Comparison of ENCODE assay signal across 8 mouse cellular contexts in genomic region chr11:120242726-120243530, GRCm38 (mm10). TPM values are rescaled to one million over a fixed set of nuclear protein-coding genes. Genes with fewer than 3 reads are reported as not detected.
DNase-seq lines count a peak whose midpoint lies in the region; ATAC-seq and TF ChIP-seq lines count a peak whose summit lies in the region.

No protein-coding gene starts in this region.

- WGBS in forebrain, embryonic 14.5 days: 34% methylated on average over 22 of the region's 22 CpGs
- 13% methylated on average over 22 of the region's 22 CpGs for WGBS in limb, embryonic 10.5 days
- 55% methylated on average over 22 of the region's 22 CpGs for WGBS in stomach, postnatal 0 days

- no peaks in the 10 kb centered on the region for H3K9me3 ChIP-seq in forebrain, embryonic 14.5 days (replicated peaks; ENCODE audit: control insufficient read depth, low read length)
- H3K9me3 ChIP-seq in limb, embryonic 10.5 days (replicated peaks): no peaks in the 10 kb centered on the region
- H3K9me3 ChIP-seq in stomach, postnatal 0 days (ENCODE audit: control insufficient read depth, low read length): no peaks in the 10 kb centered on the region

- peak overlapping the region; percentile 26; the same call in 1 of the 2 replicates for H3K9ac ChIP-seq in forebrain, embryonic 14.5 days (ENCODE audit: low read length)
- no peak overlapping the region for H3K9ac ChIP-seq in stomach, postnatal 0 days (ENCODE audit: low read length)

- ATAC-seq in forebrain, embryonic 14.5 days: no peak
- no peak for ATAC-seq in stomach, postnatal 0 days (ENCODE audit: low FRiP score, low TSS enrichment)

- no peak overlapping the region; the same call in 1 of the 2 replicates for H3K27ac ChIP-seq in forebrain, embryonic 14.5 days (ENCODE audit: low read depth, low read length)
- peak overlapping the region; percentile 99 for H3K27ac ChIP-seq in limb, embryonic 10.5 days
- peak overlapping the region; percentile 41 for H3K27ac ChIP-seq in stomach, postnatal 0 days (replicated peaks)

- H3K4me1 ChIP-seq in forebrain, embryonic 14.5 days (ENCODE audit: control insufficient read depth, insufficient read depth, low read length): peaks cover 54% of the 10 kb centered on the region
- peaks cover 97% of the 10 kb centered on the region for H3K4me1 ChIP-seq in limb, embryonic 10.5 days
- peaks cover 27% of the 10 kb centered on the region for H3K4me1 ChIP-seq in stomach, postnatal 0 days (replicated peaks; ENCODE audit: control insufficient read depth, insufficient read depth)

- H3K27me3 ChIP-seq in forebrain, embryonic 14.5 days (replicated peaks; ENCODE audit: control insufficient read depth, insufficient read depth, low read length): no peaks in the 10 kb centered on the region
- H3K27me3 ChIP-seq in limb, embryonic 10.5 days (ENCODE audit: low read depth, poor library complexity, severe bottlenecking): no peaks in the 10 kb centered on the region
- H3K27me3 ChIP-seq in stomach, postnatal 0 days (ENCODE audit: control insufficient read depth, insufficient read depth, low read length): no peaks in the 10 kb centered on the region

- TF ChIP-seq CTCF in stomach, postnatal 0 days (IDR thresholded peaks at IDR 0.05; ENCODE audit: low read depth): no peak

- DNase-seq in retina, embryonic 14.5 days (ENCODE audit: low spot score): peak; percentile 25
- DNase-seq in retina, postnatal 1 day: no peak
- DNase-seq in forebrain, embryonic 14.5 days (ENCODE audit: low spot score): no peak
- no peak for DNase-seq in limb, embryonic 10.5 days (ENCODE audit: low spot score)
- no peak for DNase-seq in stomach, postnatal 0 days (ENCODE audit: low spot score)
- DNase-seq in urinary bladder, adult 2 months (ENCODE audit: low spot score): no peak
- DNase-seq in spleen, postnatal 36 days (ENCODE audit: low spot score in 2 of 2): no peak
- DNase-seq in right cerebral cortex, postnatal 36 days (ENCODE audit: low spot score in 2 of 2): no peak

- peak overlapping the region; percentile 6 for H3K4me2 ChIP-seq in forebrain, embryonic 14.5 days (ENCODE audit: low read length)
- no peak overlapping the region for H3K4me2 ChIP-seq in stomach, postnatal 0 days (replicated peaks; ENCODE audit: low read depth)

- TF ChIP-seq EP300 in stomach, postnatal 0 days (optimal IDR thresholded peaks at IDR 0.05): no peak

- H3K36me3 ChIP-seq in forebrain, embryonic 14.5 days (ENCODE audit: control insufficient read depth, insufficient read depth, low read length): 0 out of 2 replicates have a peak, but pooled peaks cover 5% of the 10 kb centered on the region
- H3K36me3 ChIP-seq in limb, embryonic 10.5 days: peaks cover 40% of the 10 kb centered on the region
- H3K36me3 ChIP-seq in stomach, postnatal 0 days (ENCODE audit: control insufficient read depth, insufficient read depth, low read length): no peaks in the 10 kb centered on the region

- no peak overlapping the region for H3K4me3 ChIP-seq in forebrain, embryonic 14.5 days (ENCODE audit: low read depth, low read length)
- peak overlapping the region; percentile 96 for H3K4me3 ChIP-seq in limb, embryonic 10.5 days
- H3K4me3 ChIP-seq in stomach, postnatal 0 days (ENCODE audit: low read depth, low read length): no peak overlapping the region

RNA-seq across cellular contexts. Expression of gene Bahcc1, which starts 10.2 kb away (rescaled TPM):
- polyA plus RNA-seq in forebrain, embryonic 14.5 days (2014; fragmentation: Nextera tagmentation; extraction: Ambion mirVana): 12.6 and 14.5 TPM in 2 replicates
- 19.9 and 20.3 TPM in 2 replicates for polyA plus RNA-seq in limb, embryonic 10.5 days (2016; fragmentation: Nextera tagmentation; extraction: Ambion mirVana)
- polyA plus RNA-seq in stomach, postnatal 0 days (2015; fragmentation: Nextera tagmentation; extraction: Ambion mirVana): 2.7 and 2.9 TPM in 2 replicates
- 4.3 and 8.2 TPM in 2 replicates for polyA plus RNA-seq in urinary bladder, adult 2 months (2012; rRNA removed)
